Mouse (Mus musculus) fat pad, adult 2 months (tissue): ENCODE measurements at regions not wholly inside any gene's neighbourhood (a gene's known extent, or its start where the extent isn't known, plus 50 kb on each side); places are given as distances from the start of the nearest gene placed in this dataset.

Experiments used
- DNase-seq: peaks from one replicate; pipeline ENCODE4 v3.0.0-alpha.2; 2011; ENCODE audit warnings: low read depth, low spot score; ENCODE audit errors: extremely low read depth

DNA sequence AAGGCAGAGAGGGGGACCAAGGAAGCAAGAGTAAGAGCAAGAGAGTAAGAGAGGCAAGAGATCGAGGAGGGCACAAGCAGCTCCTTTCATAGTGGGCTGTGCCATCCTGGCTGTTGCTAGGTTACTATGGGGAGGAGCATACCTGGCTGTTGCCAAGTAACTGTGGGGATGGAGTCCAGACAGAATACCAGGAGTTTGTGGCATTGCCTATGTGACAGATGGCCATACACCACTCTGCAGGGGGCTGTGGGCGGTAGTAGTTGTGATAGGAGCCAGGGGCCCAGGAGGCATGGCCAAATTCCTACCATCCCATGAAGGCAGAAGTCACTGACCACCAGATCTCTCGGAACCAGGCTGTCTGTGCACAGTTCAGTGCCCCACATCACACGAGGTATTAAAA lies 349.5 kb downstream of the Osr1 start:
- DNase-seq = no peak

DNA sequence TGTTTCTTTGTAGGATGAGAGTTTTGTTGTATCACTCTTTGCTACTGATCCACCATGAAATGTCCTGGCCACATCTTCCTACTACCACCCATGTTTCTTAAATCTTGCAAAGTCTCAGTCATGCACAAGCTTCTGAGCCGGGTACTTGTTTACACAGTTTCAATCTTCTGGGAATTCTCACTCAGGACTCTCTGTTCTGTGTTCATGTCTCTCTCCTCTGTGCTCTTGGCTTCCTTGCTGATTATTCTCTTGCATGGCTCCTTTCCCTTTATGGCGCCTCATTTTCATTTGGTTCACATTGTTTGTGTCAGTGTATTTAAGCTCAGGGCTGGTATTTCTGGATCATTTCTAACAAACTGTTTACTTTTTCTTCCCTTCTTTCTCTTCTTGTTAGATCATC lies 350.5 kb downstream of the Osr1 start:
- DNase-seq = no peak

DNA sequence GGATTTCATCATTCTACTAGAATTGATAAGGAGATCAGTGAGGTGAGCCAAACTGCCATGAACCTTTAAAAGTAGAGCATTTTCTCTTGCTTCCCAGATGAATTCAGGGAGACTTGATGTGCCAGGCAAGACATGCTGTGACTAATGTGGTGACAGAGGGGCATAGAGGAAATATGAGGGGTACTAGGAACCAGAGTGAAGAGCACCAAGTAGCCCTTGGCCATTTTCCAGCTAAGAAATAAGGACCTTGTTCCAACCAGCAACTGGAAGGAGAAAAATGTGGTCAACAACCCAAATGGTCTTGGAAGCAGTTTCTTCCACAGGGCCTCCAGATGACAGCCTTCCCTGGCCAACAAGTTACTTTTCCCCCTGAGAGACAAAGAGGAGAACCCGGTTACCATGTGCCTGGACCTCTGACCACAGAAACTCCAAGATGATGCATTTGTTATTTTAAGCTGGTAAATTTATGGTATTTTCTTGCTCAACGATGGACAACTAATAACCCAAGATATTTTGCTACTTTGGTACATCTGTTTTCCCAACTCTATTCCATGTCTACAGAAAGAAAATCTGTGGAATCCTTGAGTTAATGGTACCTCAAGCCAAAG lies 351.8 kb downstream of the Osr1 start:
- DNase-seq = no peak

DNA sequence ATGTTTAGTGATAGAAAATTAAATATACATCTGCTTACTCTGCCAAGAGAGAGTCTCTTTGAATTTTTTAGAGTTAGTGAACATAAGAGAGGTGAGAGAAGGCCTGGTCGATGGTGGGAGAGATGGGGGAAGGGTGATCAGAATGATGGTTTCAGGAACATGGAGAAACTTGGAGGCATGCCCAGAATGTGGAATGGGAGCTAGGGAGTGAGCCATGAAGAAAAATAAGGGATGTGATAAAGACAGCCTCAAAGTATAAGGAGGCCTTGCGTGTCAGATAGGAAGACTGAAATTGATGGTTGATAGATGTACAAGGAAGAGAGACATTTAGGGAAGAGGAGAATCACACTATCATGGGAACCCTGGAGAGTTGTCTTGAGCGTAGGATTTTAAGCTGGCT lies 354.6 kb downstream of the Osr1 start:
- no peak for DNase-seq

DNA sequence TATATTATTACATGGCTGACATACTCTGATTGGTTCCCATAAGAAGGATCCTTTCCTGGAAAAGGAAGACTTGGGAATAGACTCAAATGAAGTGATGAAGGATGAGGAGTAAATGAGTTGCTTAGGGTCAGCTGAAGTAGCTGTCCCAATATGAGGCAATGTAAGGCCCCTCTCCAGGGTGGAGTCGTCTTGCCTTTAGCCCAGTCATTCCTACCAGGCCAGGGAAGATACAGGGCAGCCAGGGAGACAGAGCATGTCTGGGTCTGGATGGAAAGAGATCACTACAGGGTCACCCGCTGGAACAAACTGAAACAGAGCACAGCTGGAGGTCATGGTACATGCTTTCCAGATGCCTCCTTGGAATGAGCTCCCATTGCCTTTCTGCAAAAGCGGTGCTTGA lies 364.2 kb downstream of the Osr1 start:
- DNase-seq = no peak

DNA sequence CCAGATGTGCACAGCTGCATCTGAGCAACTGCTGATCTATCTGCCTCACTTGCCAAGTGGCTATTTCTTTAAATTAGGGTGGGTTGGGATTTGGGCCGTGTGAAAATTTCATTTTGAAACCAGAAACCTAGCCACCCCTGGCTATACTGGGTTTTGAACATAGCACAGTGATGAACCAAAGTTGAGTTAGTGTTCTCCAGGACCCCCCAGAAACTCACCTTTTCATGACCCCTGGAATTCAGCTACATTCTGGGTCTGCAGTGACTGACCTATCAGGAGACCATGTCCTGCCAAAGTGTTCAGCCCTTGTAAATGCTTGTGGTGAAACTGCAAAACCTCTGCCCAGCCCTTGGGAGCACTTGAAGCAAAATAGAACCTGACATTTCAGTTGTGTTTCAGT lies 371.4 kb downstream of the Osr1 start:
- no peak for DNase-seq

DNA sequence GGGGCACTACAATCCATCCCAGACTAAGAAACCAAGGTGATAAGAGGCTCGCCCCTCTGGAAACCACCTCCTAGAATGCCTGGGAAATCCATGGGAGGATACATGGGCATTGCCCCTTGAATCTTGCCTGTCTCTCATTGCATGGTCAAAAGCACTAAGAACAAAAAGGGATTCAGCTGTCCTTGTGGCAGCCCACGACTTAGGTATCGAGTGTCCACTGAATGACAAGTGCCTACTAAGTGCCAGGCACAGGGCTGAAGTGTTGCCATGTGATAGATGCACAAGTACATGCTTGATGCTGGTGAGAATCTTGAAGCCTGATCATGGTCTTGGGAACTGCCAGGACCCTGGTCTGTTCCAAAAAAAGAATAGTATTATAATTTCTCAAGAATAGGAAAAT lies 371.9 kb downstream of the Osr1 start:
- DNase-seq = no peak

DNA sequence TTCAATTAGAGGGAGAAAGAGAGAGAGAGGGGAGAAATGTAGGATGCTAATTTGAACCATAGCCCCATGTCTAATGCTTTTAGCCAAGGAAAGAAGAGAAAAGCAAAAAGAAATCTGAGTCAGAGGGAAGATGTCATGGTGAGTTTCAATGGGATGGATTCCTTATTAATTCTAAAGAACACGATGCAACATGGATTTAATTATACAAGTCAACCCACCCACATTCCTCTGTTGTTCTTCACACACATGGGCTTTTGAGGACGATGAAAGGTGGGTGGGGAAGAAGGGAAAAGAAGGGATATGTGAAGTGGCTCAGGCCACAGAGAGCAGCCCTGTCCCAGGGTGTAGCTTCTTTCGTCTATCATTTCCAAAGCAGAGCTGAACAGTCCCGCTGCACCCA lies 378.9 kb downstream of the Osr1 start:
- no peak for DNase-seq

DNA sequence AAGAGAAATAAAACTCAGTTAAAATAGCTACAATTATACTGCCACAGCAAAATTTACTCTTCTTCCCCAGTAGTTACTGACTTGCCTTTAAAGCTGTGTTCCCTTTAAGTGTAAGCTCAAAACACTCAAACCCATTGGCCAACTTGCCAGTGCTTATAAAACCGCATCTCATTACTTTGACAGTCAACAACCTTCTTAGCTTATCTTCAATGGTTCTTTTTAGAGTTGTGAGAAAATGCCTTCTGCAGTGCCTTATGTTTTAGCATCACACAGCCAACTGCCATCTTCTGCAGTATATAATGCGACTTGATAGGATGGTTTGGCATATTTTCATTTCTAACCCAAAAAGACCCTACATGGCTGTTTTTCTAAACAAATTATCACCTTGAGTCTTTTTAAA lies 382.5 kb downstream of the Osr1 start:
- DNase-seq = no peak

DNA sequence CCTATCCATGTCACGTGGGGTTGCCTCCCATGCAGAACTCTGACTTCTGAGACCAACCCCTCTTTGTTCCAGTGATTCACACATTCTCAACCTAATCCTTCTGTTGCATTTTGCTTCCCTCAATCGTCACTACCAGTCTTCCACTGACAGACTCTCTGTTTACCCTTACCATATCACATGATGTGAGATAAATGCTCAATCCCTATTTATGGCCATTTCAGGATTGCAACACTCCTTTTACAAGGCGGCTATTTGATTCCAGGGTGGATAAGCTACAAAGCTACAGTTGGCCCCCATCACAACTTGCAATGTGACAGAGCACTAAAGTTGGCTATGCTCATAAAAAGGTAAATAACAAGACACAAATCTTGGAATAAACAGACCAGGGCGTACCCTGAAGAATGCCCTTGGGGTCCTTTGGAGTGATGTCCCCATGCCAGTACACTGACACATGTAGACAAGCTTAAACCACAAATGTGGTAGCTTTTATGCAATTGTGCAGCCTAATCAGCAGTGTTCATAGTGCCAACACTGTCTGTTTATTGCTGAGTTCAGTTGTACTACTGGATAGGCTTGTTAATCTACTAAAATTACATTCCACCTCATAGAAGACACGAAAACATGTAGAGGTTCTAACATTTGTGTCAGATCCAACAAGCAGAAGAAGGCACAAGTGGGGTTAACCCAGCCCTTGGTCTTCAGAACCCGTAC lies 384.4 kb downstream of the Osr1 start:
- no peak for DNase-seq

DNA sequence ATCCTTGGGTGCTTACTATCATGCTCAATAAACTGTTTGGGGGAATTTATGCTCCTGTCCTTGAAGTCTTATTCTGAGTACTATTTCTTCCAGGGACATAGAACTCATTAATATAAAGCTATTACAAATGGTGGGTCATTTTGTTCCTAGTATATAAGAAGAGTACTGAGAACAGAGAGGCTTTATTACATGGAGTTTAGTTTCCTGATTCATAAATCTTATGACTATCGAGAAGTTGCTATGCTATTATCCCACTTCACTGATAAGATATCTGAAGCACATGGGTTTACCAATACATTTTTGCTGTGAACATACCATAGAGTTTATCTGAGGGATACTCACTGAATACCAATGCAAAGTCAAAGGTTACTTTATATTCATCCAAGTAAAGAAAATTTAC lies 399.5 kb downstream of the Osr1 start:
- DNase-seq = no peak

DNA sequence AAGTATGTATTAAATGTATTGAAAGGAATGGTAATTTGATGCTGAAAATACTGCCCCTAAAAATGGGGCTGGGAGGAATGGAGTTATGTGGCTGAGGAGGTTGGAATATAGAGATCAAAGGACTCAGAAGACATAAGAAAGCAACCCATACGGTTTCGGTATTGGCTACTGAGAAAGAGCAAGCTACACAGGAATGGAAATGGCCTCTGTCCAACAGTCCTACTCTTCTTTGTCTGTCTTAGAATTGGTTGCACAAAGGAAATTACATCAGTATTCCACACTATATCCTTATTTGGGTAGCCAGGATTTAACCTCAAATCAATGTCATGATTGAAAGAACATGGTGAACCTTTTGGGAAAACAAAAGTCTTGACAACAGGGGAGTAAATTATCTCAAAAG lies 399.0 kb upstream of the Nt5c1b start:
- no peak for DNase-seq

DNA sequence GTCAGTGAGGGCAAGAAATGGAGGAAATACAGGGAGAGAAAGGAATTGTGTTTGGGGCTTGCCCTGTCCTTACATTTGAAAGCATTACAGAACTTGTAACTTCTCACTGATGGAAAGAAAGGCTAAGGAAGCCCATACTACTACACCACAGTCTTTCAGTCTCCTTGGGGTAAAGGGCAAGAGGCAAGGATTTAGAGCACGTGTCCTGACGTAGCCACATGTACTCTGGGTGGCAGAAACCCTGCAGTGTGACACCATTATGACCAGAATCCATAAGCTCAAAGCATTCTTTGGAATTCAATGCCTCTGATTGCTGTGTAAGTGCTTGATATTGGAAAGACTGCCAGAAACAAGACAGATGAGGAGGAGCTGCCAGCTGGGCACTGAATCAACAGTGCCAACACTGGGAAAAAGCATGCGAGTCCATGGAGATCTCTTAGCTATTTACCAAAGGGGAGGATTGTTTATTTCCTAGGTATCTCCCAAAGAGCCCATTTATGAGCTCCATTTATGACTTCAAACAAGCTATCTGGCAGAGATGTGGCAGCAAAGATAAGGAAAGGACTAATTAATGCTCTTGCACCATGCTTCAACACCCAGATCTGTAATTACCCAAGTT lies 391.2 kb upstream of the Nt5c1b start:
- no peak for DNase-seq

DNA sequence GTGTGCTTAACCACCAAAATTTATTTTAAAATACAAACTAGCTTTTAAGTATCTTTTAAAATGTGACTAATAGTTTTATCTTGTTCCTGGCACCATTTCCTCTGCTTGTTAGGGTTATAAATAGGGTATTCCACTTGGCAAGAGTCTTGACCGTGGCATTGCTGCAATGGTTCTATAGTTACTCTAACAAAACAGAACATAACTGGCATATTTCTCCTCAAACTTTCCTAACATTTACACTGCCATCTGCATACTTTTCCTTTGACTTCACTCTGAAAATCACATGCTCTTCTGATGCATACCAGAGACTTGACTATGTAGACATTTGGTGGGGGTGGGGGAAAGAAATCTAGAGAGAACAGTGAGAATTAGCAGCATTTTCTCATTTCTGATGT lies 390.7 kb upstream of the Nt5c1b start:
- no peak for DNase-seq

DNA sequence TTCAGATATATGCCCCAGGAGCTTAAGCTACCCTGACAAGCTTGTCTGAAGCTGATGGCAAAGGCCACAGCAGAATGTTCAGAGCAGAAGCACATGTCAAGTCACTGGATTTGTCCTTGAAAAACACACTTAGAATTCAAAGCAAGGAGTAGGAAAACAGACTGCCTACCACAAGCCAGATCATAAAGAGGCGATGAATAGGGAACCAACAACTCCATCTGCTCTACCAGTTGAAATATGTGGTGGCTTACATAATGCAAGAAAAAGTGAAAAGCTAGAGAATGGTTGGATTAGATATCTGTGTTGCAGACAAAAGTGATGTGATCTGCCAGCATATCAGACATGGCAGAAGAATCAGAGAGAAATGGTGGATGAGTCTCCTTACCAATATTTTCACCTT lies 378.5 kb upstream of the Nt5c1b start:
- DNase-seq = no peak

DNA sequence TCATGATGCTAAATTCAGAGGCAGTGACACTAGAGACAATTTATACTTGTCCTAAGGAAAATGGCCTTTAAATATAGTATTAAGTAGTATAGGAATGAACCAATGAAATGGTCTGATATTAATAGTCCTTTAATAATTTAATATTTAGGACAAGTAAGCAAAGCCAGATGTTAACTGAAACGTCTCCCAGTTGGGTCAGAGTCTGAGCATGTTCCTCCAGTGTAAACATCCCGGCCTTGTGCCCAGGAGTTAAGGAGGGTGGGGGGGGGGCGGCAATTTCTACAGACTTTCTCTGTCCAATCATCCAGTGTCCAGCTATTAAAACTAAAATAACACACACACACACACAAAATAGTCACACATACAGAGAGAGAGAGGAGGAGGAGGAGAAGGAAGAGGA lies 374.1 kb upstream of the Nt5c1b start:
- DNase-seq = no peak

DNA sequence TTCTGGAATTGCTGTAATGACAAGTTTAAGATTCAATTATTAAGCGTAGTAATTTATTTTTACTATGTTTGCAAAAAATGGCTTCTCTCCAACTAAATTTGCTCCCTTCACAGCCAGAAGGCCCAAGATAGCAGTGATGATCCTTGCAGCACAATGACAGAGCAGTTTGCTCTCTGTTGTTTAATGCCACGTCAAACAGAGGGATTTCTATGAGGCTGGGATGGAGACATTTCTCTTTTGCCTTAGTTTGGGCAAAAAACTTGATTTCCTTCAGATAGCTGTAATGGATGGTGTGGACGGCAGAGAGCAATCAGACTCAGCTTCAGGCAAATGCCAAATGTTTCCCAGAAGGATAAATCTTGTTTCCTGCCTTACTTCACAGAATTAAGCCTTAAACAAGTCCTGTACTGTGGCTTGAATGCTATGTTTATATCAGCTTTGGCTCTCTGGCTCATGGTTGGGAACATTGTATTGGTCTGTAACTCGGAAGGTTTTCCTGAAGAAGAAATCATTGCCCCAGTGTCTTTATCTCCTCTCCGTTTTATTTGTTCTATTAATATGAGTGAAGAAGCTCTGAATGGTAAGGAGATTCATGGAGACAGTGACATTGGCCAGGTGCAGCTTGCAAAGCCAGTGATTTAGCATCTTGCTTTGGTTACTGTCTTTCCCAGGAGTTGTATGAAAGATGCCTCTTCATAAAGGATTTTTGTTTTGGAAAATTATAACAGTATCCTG lies 373.2 kb upstream of the Nt5c1b start:
- no peak for DNase-seq

DNA sequence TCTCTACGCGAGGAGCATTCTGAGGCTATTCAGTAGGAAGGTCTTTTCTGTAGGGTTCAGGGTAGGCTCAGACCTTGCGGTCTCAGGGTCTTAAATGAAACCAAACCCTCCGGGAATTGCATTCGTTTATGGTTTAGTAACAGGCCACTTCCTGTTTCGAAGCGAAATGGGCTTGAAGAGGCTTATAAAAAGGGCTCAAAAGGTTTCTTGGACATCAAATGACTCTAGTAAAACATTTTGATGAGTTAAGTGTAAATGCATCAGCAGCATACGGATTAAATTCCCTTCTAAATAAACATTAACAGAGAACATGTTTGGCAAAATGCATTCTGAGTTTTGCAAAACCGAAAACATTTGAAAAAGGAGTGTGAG lies 372.6 kb upstream of the Nt5c1b start:
- no peak for DNase-seq

DNA sequence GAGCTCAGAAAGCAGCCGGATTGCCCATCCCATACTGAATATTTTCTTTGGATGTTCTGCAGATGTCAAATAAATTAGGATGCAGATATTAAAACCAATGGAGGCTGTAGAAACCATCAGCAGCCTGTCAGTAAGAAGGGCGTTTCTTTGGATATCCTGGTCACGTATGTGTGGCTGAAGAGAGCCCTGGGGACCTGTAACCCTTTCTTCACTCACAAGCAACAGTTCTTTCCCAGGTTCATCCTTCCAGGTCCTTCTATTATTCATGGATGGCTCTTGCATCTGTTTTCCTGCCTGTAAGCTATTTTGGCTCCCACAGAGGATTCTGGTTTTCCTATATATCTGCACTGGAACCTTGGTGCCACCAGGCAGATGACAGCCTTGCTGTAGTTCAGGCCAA lies 372.2 kb upstream of the Nt5c1b start:
- no peak for DNase-seq

DNA sequence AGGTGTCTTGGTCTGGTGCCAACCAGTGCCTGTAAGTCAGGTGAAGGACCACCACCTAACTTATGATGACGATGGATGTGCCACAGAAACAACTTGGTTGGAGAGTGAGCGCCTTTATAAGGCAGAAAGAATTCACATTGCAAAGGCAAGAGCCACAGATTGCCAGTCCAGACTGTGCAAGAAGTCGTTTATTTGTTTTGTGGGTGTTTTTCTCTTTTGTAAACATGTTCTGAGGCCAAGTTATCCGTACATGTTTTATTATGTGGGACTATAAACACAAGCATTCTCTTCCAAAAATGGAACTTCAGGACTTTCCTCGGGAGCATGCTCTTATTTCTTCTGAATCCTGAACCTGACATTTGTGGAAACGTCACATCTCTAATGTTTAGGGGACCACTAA lies 369.8 kb upstream of the Nt5c1b start:
- DNase-seq = no peak

DNA sequence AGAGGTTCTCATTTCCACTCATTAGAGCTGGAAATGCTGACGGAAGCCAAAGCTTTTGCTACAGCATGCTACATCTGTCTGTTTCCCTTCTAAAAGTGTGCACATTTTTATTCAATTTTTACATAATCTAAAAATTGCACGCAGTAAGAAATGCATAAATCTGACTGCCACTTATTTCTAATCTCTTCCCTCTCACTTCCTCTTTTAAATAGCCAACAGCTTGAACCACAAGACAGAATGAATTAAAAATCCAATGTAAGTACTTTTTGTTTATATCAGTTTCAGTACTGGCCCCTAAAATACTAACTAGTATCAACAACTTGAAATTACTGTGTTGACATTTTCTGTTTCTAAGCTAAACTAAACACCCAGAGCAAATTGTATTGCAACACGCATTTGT lies 361.3 kb upstream of the Nt5c1b start:
- no peak for DNase-seq
